Mouse (Mus musculus) right cerebral cortex, postnatal 36 days (tissue): ENCODE measurements at regions not wholly inside any gene's neighbourhood (a gene's known extent, or its start where the extent isn't known, plus 50 kb on each side); places are given as distances from the start of the nearest gene placed in this dataset.

Source experiments
- DNase-seq, 2 experiments: peaks; one replicate each; pipeline ENCODE4 v3.0.0; 2022; ENCODE audit warnings: low spot score in 2 of 2, mixed read lengths in 1 of 2

GRCm38 (mm10) chr13:59229111-59229541 is 355.9 kb downstream of the Agtpbp1 start:
- no peak for DNase-seq

- DNase-seq, result no peak
Measured at GRCm38 (mm10) chr13:59228059-59228830, 356.8 kb downstream of the Agtpbp1 start.

- DNase-seq, result no peak
Measured at GRCm38 (mm10) chr13:59227523-59228058, 357.4 kb downstream of the Agtpbp1 start.

GRCm38 (mm10) chr13:59220587-59220986 is 364.4 kb downstream of the Agtpbp1 start:
- no peak for DNase-seq

GRCm38 (mm10) chr13:59220156-59220555 is 364.9 kb downstream of the Agtpbp1 start:
- DNase-seq, result no peak

- no peak for DNase-seq
Measured at GRCm38 (mm10) chr13:59216686-59217298, 368.2 kb downstream of the Agtpbp1 start.

- DNase-seq, result peak; percentile 74 to 88
Measured at GRCm38 (mm10) chr13:59212296-59212701, 372.7 kb downstream of the Agtpbp1 start.

- DNase-seq, result no peak
Measured at GRCm38 (mm10) chr13:59210828-59211227, 374.2 kb downstream of the Agtpbp1 start.

- DNase-seq, result no peak
Measured at GRCm38 (mm10) chr13:59206186-59206585, 378.8 kb downstream of the Agtpbp1 start.

- DNase-seq, result no peak
Measured at GRCm38 (mm10) chr13:59204506-59204905, 380.5 kb downstream of the Agtpbp1 start.

GRCm38 (mm10) chr13:59196311-59196710 is 388.7 kb downstream of the Agtpbp1 start:
- no peak for DNase-seq

GRCm38 (mm10) chr13:59188431-59188830 is 382.1 kb downstream of the Ntrk2 start:
- DNase-seq, result no peak
